Mouse (Mus musculus) kidney, postnatal 10 days (tissue): ENCODE results near the gene Meis2.

Source experiments
- DNase-seq: peaks from one replicate; pipeline ENCODE4 v3.0.0; 2021; ENCODE audit warnings: mixed read lengths

The Meis2 gene

DNA sequence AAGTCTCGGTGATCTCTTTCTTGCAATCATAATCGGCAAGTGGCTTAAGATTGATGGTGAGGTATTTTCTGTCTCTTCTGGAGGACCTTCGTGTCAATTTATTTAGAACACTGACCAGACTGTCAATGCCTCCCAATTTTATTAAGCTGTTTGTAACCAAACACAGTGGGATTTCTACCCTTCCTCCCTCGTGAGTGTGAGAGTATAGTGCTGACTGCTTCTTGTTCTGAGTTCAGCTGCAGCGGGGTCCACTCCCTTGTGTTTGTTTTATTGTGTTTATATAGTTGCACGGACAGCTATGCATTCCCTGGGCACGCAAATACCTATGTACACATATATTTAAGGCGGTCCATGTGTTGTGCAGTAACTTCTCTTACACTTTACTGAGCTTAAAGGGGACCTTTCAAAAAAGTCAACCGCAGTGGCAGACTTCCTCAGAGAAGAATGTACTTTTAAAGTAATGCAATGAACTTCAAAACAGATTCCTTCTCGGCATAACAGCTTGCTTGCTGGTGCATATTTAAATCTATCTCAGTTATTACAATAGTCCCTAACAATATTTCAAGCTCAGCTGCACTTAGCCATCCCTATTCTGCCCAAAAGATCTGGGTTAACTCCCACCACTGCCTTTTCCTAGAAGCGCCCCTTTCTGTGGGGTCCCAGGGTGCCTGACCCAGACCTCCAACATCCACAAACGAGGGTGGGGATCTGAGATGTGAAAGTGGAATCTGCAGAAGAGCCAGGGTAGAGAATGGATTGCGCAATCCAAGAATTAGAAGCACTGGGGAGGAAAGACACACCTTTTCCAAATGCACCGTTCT is 211.4 kb downstream of the Meis2 start:
- DNase-seq, result no peak

DNA sequence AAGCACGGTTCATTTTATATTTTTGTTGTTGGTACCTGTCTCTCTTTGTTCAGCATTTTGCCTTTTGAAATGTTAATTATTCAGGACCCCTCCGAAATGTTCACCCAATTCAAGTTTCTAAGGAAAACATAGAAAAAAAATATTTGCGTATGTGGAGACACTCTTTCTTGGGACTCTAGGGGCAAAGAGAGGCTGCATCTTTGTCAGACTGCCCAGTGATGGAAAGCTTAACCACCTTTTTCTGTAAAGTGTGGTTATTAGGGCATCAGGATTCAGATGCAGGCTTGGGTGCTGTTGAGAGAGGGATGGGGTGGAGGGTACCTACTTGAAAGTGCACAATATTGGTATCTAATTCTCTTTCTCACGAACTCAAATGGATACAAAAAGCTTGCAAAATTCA is 212.4 kb downstream of the Meis2 start:
- DNase-seq, result no peak

DNA sequence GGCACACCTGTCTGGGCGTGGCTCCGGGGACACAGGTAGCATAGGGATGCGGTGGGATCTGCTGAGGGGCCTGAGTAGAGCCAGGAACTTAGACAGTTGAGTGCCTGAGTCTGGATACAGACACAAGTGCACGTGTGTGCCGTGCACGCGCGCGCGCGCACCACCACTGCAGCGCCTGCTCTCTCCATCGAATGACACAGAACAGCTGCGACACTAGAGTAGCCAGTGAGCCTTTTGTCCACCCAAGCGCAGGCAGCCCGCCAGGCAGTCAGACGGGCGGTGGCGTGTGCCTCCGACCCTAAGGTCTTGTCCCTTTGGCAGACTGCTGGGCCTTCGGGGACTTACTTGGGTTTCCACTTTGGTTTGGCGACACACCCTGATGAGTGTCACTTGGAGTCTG is 213.0 kb downstream of the Meis2 start:
- peak; percentile 86 for DNase-seq

DNA sequence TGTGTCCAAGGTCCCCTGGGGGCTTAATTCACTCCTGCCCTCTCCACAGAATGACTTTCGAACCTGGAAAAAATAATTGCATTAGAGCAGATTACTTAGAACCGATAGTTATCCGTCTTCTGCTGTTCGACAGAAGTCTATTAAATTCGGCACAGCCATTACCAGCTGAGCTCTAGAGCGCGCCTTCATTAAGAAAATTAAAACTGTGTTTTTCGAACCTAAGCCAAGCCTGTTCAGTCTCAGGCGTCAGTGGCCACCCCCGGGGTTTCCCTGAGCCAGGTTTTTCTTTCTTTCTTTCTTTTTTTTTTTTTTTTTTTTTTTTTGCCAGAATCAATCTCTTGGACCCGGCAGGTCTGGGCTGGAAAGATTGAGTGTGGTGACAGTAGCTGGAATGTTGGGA is 213.5 kb downstream of the Meis2 start:
- no peak for DNase-seq

DNA sequence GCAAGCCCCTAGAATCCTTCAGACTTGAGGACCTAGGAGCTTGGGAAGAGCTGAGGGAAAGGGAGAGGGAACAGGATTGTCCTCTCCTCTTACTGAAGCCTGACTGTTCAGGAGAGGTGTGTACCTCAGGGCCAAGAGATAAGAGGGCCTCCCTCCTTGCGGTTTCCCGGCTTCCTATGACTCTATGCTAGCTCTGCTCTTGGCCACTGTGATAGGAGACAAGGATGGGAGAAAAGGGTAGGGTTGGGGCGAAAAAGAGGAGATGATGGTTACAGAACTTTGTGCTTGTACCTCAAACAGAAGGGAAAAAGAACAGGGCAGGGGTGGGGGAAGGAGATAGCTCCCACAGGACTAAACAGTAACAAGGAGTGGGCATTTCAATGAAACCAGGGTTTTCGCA is 214.7 kb downstream of the Meis2 start:
- no peak for DNase-seq

DNA sequence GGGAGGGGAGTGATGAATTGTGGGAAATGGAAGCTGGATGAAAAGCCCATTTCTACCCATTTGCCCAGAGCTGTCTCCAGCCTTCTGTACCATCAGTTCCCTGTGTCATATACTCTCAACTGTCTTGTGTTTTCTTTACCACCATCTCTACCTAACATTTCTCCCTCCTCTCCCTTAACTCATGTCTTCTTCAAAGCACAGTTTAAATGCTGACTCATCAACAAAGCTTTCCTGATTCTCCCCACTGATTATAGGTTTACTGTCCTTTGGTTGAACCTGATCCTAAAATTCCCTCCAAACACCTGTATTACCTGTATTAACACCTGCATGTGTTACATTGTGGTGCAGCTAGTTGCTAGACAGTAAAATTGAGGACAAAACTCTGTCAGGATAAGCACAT is 222.8 kb downstream of the Meis2 start:
- no peak for DNase-seq

DNA sequence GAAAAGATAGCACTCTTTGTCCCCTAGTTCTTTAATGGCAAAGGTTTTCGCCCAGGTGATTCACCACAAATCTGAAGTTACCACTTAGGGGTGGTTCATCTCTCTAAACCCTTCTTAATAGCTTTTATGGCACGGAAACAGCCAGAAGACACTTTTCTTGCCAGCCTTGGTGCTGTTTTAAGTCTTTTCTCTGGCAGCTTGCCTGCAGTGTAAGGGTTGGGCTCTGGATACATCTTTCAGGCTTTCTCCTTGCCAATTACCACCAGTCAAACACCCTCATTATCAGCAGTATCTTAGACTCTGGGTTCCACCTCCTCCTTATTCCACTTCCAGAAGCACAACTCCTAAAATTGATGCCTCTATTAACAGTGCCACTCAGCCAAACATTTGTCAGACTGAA is 229.6 kb downstream of the Meis2 start:
- DNase-seq, result no peak

DNA sequence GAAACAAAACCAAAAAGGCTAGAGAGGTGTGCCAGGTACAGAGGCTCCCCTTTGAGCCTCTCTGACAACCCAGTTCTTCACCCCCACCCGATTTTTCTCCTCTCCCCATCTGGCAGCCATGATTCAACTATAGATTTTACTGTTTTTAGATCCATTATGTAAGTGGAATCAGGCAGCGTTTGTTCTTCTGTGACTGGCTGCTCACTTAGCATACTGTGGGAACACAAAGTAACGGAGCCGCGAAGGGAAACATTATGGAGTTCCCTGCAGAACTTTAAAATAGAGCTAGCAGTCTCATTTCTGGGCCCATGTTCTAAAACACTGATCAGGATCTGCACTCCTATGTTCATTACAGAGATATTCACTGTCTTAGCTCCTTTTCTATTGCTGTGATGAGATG is 243.3 kb downstream of the Meis2 start:
- no peak for DNase-seq

DNA sequence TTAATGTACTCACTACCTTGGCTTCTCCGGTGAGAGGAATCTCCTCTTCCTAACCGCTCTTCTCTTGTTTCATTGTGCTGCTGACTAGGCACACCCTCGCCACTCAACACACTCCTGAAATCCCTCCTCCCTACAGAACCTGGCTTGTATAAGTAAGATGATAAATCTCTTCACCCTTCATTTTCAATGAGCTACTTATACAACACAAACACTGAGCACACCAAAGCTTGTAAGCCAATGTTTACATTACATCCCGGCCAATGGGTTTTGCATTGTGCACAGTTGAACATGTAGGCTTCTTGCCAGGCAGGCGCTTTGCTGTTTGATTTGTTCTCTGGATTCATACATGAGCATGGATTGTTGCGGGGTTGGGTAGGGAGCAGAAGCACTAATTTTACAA is 247.7 kb downstream of the Meis2 start:
- DNase-seq, result no peak

DNA sequence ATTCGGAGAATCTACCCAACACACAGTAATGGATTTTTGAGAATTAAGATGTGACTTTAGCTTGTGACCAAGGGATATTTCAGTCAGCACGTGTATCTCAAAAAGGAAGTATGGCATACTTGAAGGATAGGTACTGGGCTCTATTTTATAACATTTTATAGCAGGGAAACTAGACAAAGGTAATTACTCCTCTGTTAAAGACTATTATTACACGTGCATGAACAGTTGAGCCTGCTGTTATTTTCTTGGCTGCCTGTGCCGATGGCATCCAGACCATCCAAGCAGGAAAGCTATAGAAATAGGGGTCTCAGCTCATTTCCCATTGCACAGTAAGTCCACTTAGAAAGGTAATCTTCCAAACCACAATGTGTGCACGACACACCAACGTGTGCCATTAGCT is 251.9 kb downstream of the Meis2 start:
- no peak for DNase-seq

DNA sequence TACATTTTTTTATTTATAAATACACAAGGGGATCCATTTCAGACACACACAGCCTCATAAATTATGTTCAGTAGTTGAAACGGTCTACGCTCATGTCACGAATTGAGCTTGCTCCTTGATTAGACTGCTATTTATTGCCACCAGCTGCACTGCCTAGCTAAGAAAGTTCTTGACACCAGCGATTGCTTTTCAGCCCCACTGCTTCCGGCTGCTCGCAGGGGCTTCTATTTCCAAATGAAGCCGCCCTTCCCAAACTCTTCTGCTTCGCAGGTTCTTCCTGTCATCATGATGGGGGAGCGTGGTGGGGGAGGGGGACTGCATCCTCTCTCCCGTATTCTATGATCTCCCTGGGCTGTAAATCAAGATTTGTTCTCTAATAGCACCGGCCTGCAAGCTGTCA is 252.3 kb downstream of the Meis2 start:
- DNase-seq, result peak; percentile 56
